Mouse (Mus musculus) heart, embryonic 13.5 days (tissue): ENCODE measurements around the gene Pigb. TPM values are rescaled to one million over a fixed set of nuclear protein-coding genes. Genes with fewer than 3 reads are reported as not detected.

Source experiments
- ATAC-seq: fragments of 200-750 bp; cut with Nextera tagmentation; 2 replicates; pipeline ENCODE4 v1.8.0; 2017; ENCODE audit warnings: moderate TSS enrichment; ENCODE audit not compliant: insufficient number of reproducible peaks, low FRiP score, low TSS enrichment; ENCODE audit errors: extremely low read depth
- H3K27ac ChIP-seq: fragments of 300-500 bp; sonication (generic); replicated peaks from 2 replicates; pipeline ENCODE4 v1.5.1; 2015; ENCODE audit warnings: moderate library complexity, mild to moderate bottlenecking, inconsistent platforms
- H3K27me3 ChIP-seq: fragments of 300-500 bp; sonication (generic); replicated peaks from 2 replicates; pipeline ENCODE4 v1.6.1; 2015; ENCODE audit warnings: mild to moderate bottlenecking, inconsistent platforms
- H3K36me3 ChIP-seq: fragments of 300-500 bp; sonication (generic); 2 replicates; pipeline ENCODE4 v1.6.1; 2015; ENCODE audit warnings: mild to moderate bottlenecking, inconsistent platforms
- H3K4me1 ChIP-seq: fragments of 300-500 bp; sonication (generic); 2 replicates; pipeline ENCODE4 v1.6.1; 2015; ENCODE audit warnings: inconsistent platforms
- H3K4me2 ChIP-seq: fragments of 300-500 bp; sonication (generic); 2 replicates; pipeline ENCODE4 v1.6.1; 2015; ENCODE audit warnings: inconsistent platforms, mild to moderate bottlenecking, moderate library complexity
- H3K4me3 ChIP-seq: fragments of 300-500 bp; sonication (generic); 2 replicates; pipeline ENCODE4 v1.5.1; 2015; ENCODE audit warnings: moderate library complexity, mild to moderate bottlenecking, inconsistent platforms
- H3K9ac ChIP-seq: fragments of 300-500 bp; sonication (generic); 2 replicates; pipeline ENCODE4 v1.6.1; 2015; ENCODE audit warnings: inconsistent platforms, mild to moderate bottlenecking, moderate library complexity
- H3K9me3 ChIP-seq: fragments of 300-500 bp; sonication (generic); 2 replicates; pipeline ENCODE4 v1.6.1; 2016; ENCODE audit warnings: inconsistent platforms
- WGBS: fragments of 180-500 bp; shearing (Covaris S2); methylation state at CpG from one replicate; pipeline ENCODE4 v1.1.7; 2015; ENCODE audit warnings: mixed read lengths; 5-methylcytosine and 5-hydroxymethylcytosine counted together
- polyA plus RNA-seq: library from polyadenylated mRNA; unstranded; fragments of >200 nt; fragmentation: Nextera tagmentation; extraction: Ambion mirVana; gene quantifications from 2 replicates; pipeline ENCODE4 v1.2.1, GENCODE M21; 2015

Pigb gene
- polyA plus RNA-seq, 1 experiment from 2014 or later: 7.1 TPM

DNA sequence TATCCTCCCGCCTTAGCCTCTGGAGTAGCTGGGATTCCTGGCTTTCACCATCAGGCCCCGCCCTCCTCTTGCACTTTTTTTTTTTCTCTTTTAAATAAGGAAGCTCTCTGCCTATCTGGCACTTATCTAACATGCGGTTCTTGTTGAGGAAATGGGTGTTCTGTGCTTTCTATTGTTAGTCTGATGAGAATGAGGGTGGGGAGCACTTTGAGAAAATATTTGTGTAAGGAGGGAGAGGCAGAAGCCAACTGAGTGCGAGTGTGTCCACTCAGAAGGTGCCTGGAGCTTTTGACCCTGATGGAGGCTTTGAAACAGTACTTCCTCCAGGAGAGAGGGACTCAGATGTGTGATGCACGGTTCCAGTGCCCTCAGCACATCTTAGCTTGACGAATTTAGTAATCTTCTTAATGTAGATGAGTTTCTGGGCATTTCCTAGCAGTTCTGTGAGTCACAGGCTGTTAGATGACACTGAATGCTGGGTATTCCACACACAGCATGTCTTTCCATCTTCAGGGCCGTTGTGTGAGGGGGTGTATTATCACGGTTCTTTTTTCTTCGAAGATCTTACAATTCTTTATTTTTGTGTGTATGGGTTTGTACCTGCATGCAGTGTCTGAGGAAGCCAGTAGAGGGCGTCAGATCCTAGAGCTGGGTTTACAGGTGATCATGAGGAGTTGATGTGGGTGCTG, 30.9 kb upstream of the Pigb start:
- H3K27me3 ChIP-seq: no peaks in the 10 kb centered on the region
- no peak for ATAC-seq
- no peak overlapping the region for H3K4me2 ChIP-seq
- H3K9ac ChIP-seq: no peak overlapping the region
- H3K4me1 ChIP-seq: peaks cover 19% of the 10 kb centered on the region
- no peaks in the 10 kb centered on the region for H3K36me3 ChIP-seq
- no peaks in the 10 kb centered on the region for H3K9me3 ChIP-seq
- peak overlapping the region; percentile 44 for H3K27ac ChIP-seq
- 50% methylated on average over 10 of the region's 10 CpGs for WGBS
- H3K4me3 ChIP-seq: no peak overlapping the region

DNA sequence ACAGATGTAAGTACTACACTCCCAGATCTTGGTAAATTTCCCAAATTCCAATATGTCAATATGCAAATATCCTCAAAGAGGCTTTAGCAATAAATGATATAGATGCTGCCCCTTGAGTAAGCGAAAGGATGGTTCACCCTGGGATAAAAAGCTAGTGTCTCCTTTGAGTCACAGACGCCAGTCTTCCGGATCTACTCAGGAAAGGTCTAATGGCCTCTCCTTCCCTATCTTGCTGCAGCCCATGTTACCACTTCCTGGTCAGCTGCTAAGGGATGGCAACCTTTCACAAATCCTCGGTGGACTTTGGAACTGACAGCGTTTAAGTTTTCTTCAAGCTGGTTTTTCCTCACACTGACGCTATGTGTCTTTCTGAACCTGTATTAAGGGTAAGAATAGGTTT, 28.5 kb upstream of the Pigb start:
- 67% methylated on average over 6 of the region's 6 CpGs for WGBS
- no peak overlapping the region for H3K4me3 ChIP-seq
- no peak for ATAC-seq
- H3K4me2 ChIP-seq: no peak overlapping the region
- H3K36me3 ChIP-seq: no peaks in the 10 kb centered on the region
- no peaks in the 10 kb centered on the region for H3K27me3 ChIP-seq
- H3K9me3 ChIP-seq: no peaks in the 10 kb centered on the region
- H3K9ac ChIP-seq: no peak overlapping the region
- H3K27ac ChIP-seq: peak overlapping the region; percentile 28
- H3K4me1 ChIP-seq: peaks cover 23% of the 10 kb centered on the region

DNA sequence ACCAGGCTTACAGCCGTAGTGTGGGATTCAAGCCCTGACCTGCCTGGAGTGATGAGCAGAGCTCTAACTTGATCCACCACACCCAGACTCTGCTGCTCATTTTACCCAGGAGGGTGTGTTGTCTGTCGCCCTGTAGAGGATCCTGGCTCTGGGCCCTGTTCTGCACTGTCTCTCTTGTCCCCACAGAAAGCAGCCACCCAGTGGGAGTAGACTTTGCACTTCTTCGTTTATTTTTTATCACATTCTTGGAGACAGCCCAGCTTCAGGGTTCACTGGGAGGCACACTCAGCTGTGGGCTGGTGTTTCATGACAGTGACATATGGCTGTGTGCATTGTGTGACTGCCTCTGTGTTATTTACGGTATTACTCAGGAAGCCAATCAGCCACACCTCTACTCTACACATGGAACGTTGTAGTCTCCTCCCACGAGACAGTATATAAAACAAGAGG, 28.1 kb upstream of the Pigb start:
- Histone ChIP-seq H3K9me3 (no peaks in the 10 kb centered on the region), H3K4me2 (peak overlapping the region; percentile 30), H3K4me3 (no peak overlapping the region), H3K36me3 (no peaks in the 10 kb centered on the region), H3K9ac (no peak overlapping the region), H3K27ac (peak overlapping the region; percentile 41), H3K27me3 (no peaks in the 10 kb centered on the region), H3K4me1 (peaks cover 27% of the 10 kb centered on the region)
- 19% methylated on average over 6 of the region's 6 CpGs for WGBS
- no peak for ATAC-seq

DNA sequence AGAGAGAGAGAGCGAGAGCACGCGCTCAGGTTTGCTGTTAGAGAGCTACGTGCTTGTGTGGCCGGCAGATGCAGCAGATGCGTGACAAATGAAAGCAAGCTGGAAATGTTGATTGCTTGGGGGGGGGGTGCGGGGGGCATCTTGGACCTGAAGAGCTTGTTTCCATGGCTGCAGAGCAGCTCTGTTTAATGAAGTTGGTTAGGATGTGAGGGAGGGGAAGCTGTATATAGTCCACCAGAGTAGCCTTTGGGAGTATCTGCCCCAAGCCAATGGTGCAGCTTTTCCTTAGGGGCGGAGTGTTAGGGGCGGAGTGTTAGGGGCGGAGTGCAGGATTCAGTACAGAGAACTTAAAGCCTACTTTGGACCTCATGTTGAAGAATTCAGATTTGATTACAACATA, 26.9 kb upstream of the Pigb start:
- H3K27me3 ChIP-seq: no peaks in the 10 kb centered on the region
- peak overlapping the region; percentile 57 for H3K4me2 ChIP-seq
- WGBS: 38% methylated on average over 10 of the region's 10 CpGs
- no peaks in the 10 kb centered on the region for H3K9me3 ChIP-seq
- no peaks in the 10 kb centered on the region for H3K36me3 ChIP-seq
- H3K4me1 ChIP-seq: peaks cover 28% of the 10 kb centered on the region
- no peak for ATAC-seq
- H3K27ac ChIP-seq: no peak overlapping the region
- peak overlapping the region; percentile 30 for H3K4me3 ChIP-seq
- H3K9ac ChIP-seq: no peak overlapping the region

DNA sequence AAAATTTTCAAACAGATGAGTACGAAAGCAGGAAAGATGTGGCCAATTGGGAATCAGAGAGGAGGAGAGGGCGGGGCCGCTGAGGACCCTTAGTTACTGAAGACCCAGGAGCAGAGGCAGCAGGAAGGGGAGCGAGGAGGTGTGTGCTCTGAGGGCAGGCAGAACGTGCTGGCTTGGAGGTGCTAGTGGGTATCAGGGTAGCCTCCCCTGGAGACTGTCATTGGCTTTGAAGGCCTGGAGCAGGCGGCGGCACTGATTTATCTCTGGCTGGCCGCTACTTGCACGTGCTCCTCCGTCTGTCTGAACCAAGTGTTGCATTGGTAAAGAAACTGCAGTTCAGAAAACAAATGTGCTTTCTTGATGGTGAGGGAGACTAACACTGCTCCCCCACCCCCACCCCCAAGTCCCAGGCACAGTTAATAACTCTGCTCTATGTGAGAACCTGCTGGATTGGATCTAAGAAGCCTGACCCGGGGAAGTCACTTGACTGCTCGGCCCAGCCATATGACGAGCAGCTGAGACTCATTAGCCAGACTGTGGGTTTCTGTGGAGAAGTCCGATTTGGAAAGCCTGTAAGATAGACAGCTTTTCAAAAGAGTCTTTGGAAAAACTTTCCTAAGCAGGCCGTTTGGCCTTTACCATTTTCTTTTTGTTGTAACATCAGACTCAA, 23.6 kb upstream of the Pigb start:
- 24% methylated on average over 15 of the region's 15 CpGs for WGBS

DNA sequence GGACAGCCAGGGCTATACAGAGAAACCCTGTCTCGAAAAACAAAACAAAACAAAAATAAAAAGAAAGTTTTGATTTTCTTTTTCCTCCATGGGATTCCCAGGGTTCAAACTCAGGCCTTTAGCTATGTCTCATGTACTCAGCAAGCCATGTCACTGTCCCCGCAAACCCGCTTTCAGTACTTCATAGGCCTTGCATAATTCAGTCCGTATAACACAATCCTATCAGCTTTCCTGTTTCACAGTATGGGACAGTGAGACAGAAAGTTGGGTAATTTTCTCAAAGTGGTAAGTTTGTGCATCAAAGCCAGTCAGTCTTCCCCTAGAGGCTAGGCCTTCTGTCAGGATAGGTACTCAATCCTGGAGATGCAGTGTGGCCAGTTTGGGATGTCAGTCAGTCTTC, 19.0 kb upstream of the Pigb start:
- WGBS: 80% methylated on average over 4 of the region's 4 CpGs
- H3K9me3 ChIP-seq: no peaks in the 10 kb centered on the region
- no peak overlapping the region for H3K4me3 ChIP-seq
- H3K4me1 ChIP-seq: peaks cover 13% of the 10 kb centered on the region
- H3K9ac ChIP-seq: no peak overlapping the region
- ATAC-seq: no peak
- no peaks in the 10 kb centered on the region for H3K36me3 ChIP-seq
- H3K27ac ChIP-seq: no peak overlapping the region
- H3K27me3 ChIP-seq: no peaks in the 10 kb centered on the region
- no peak overlapping the region for H3K4me2 ChIP-seq

More for the DNA sequence above, 23.6 kb upstream of the Pigb start:
- ATAC-seq: no peak
- peak overlapping the region; percentile 23; the same call in 1 of the 2 replicates for H3K4me3 ChIP-seq
- H3K27ac ChIP-seq: no peak overlapping the region
- H3K9me3 ChIP-seq: no peaks in the 10 kb centered on the region
- no peaks in the 10 kb centered on the region for H3K27me3 ChIP-seq
- peak overlapping the region; percentile 60 for H3K4me2 ChIP-seq
- H3K4me1 ChIP-seq: peaks cover 28% of the 10 kb centered on the region
- peak overlapping the region; percentile 50 for H3K9ac ChIP-seq
- no peaks in the 10 kb centered on the region for H3K36me3 ChIP-seq

DNA sequence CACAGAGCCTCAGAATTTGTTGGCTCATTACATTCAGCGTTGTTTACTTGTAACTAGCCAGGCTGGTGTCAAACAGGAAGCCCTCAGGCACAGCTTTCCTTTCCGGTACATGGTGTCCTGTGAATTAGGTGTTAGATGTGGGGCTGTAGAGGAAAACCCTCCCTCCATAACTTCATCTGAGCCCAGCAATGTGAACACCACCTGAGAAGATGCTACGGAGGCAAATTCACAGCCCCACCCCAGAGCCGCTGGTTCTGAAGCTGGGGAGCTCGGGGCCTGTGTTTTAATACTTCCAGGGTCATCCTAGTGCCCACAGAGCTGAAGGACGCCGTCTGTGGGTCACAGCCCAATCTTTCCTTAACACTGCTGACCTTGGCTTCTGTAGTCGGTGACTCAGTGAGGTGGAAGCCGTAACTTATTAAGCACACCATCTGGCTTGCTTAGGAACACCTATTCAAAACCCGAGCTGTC, 15.3 kb upstream of the Pigb start:
- no peak for ATAC-seq
- H3K36me3 ChIP-seq: no peaks in the 10 kb centered on the region
- WGBS: 50% methylated on average over 10 of the region's 10 CpGs

DNA sequence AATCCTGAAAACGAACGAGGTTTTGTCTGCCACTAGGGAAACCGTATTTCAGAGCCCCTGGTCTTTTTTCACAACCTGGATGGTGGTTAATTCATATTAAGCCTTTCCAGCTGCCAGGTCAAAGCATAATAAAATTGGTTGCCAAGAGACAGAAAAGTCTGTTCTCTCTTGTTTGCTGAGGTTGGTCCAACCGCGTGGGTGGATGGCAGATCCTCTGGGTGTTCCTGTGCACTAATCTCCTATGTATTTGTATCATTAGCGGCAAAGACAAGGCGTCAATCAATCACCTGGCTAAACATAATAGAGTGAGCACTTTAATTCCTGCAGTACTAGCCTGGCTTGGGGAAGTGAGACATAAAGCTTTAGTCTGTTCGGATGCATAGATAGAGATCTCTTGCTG, 10.4 kb upstream of the Pigb start:
- no peak overlapping the region for H3K27ac ChIP-seq
- no peak overlapping the region for H3K9ac ChIP-seq
- ATAC-seq: no peak
- H3K4me3 ChIP-seq: no peak overlapping the region
- H3K4me1 ChIP-seq: peaks cover 12% of the 10 kb centered on the region; the same call in 1 of the 2 replicates
- H3K9me3 ChIP-seq: no peaks in the 10 kb centered on the region
- no peak overlapping the region for H3K4me2 ChIP-seq
- no peaks in the 10 kb centered on the region for H3K27me3 ChIP-seq
- no peaks in the 10 kb centered on the region for H3K36me3 ChIP-seq
- 62% methylated on average over 8 of the region's 8 CpGs for WGBS

More for the DNA sequence above, 15.3 kb upstream of the Pigb start:
- Histone ChIP-seq H3K9me3 (no peaks in the 10 kb centered on the region), H3K4me2 (no peak overlapping the region), H3K27ac (no peak overlapping the region), H3K4me1 (peaks cover 3% of the 10 kb centered on the region; the same call in 1 of the 2 replicates), H3K9ac (no peak overlapping the region), H3K27me3 (no peaks in the 10 kb centered on the region), H3K4me3 (no peak overlapping the region)

DNA sequence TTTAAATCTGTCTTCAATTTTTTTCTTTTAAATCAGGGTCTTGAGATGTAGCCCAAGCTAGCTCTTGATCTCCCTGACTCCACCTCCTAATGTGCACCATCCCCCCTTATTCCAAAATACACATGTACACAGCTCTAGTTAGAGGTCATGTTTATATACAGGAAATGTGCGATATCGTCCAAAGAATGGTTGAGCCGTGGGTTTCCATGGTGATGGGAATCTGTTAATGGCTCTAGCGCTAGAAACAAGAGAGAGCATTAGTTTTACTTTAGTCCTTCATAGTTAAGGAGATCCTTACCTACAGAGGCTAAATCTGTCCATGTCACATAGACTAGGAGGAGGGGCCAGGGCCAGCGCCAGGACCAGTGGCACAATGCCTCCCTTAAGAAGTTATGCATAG, 9.7 kb upstream of the Pigb start:
- peaks cover 16% of the 10 kb centered on the region for H3K4me1 ChIP-seq
- ATAC-seq: no peak
- no peaks in the 10 kb centered on the region for H3K9me3 ChIP-seq
- H3K27me3 ChIP-seq: no peaks in the 10 kb centered on the region
- WGBS: 64% methylated on average over 5 of the region's 5 CpGs
- no peak overlapping the region for H3K9ac ChIP-seq
- no peaks in the 10 kb centered on the region for H3K36me3 ChIP-seq
- no peak overlapping the region for H3K27ac ChIP-seq
- H3K4me3 ChIP-seq: no peak overlapping the region
- no peak overlapping the region for H3K4me2 ChIP-seq

DNA sequence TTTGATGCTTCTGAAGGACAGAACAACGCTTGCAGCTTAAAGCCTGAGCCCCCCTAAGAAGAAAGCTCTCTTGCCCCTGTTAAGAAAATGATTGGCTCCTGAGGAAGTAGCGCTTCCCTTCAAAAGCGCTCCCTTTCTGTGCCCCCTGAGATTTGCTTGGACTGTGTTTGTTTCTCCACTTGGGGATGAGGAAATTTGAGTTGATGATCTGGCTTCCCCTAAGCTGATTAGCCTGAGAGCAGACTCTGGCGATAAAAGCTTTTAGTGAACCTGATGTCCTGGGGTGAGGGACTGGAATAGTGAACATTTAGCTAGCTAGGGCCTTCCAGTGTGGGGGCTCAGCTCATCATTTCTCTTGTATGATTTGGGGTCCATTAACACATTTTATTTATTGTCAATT, 8.7 kb upstream of the Pigb start:
- H3K9ac ChIP-seq: no peak overlapping the region; the same call in 1 of the 2 replicates
- no peaks in the 10 kb centered on the region for H3K27me3 ChIP-seq
- H3K36me3 ChIP-seq: no peaks in the 10 kb centered on the region
- H3K4me1 ChIP-seq: peaks cover 24% of the 10 kb centered on the region
- WGBS: 12% methylated on average over 4 of the region's 4 CpGs
- H3K9me3 ChIP-seq: no peaks in the 10 kb centered on the region
- H3K4me2 ChIP-seq: no peak overlapping the region
- H3K4me3 ChIP-seq: no peak overlapping the region
- ATAC-seq: no peak
- H3K27ac ChIP-seq: no peak overlapping the region

DNA sequence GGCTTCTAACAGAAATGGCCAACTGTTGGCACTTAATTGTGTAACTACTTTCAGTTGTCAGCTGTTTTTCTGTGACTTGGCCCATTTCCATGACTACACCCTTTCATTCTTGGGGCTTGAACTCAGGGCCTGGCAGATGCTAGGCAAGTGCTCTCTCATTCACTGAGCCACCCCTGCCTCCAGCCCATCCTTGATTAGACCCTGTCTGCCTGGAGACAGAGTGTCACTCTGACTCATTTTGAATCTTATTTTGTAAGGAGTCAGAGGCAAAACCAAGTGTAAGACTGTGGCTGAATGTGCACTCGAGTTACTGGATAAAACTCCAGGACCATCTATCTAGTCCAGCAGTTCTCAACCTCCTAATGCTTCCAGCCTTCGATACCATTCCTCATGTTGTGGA, 7.7 kb upstream of the Pigb start:
- H3K4me2 ChIP-seq: no peak overlapping the region
- peaks cover 24% of the 10 kb centered on the region for H3K4me1 ChIP-seq
- 72% methylated on average over 2 of the region's 2 CpGs for WGBS
- ATAC-seq: no peak
- H3K27me3 ChIP-seq: no peaks in the 10 kb centered on the region
- H3K4me3 ChIP-seq: no peak overlapping the region
- H3K9me3 ChIP-seq: no peaks in the 10 kb centered on the region
- no peak overlapping the region for H3K27ac ChIP-seq
- no peak overlapping the region for H3K9ac ChIP-seq
- H3K36me3 ChIP-seq: no peaks in the 10 kb centered on the region
